Mouse (Mus musculus) layer of hippocampus, adult 9-10 months (tissue): ENCODE results near the gene Sertad3.

Experiments
- DNase-seq: peaks from one replicate; pipeline ENCODE4 v3.0.0; 2022; ENCODE audit warnings: low spot score

Sertad3 gene

DNA sequence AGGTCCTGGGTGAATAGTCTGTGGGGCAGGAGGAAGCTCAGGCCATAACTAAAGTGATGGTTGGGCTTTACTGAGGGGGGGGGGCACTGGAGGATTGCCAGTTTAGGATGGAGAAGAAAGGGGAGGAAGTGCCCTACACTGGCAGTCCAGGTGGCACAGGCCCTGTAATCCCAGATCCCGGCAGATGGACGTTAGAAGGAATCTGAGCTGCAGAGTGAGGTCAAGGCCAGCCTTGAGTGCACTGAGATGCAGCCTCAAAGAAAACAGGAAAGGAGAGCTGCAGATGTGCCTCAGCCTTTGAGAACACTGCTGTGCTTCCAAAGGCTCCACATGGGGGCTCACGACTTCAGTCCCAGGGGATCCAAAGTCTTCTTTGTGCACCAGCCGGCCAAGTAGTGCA is 5.9 kb upstream of the Sertad3 start:
- DNase-seq = no peak

DNA sequence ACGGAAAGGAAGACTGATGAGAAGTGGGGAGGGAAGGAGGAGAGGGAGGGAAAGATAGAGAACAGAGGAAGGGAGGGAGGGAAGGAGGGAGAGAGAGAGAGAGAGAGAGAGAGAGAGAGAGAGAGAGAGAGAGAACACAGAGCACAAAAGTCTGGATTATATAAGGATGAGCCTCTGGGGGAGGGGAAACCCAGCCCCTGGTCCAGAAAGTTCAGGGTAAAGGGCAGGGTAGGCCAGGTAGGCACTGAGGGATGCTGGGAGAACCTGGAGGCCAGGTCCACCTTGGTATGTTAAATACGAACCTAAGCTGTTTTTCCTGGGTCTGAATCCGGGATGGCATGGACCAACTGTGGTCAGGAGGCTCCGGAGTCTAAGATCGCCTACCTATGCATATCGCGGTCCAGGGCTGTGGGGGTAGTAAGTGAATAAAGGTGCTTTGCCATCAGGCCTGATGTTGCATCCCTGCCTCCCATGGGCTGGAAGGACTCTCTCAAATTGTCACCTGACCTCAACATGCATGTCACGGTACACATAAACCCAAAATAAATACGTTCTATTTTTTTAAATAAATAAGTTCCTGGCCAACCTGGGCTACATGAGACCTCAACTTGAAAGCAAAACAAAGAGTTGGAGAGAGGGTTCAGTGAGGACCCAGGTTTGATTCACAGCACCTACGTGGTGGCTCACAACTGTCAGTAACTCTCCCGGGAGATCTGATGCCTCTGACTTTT is 2.0 kb upstream of the Sertad3 start:
- DNase-seq = no peak

DNA sequence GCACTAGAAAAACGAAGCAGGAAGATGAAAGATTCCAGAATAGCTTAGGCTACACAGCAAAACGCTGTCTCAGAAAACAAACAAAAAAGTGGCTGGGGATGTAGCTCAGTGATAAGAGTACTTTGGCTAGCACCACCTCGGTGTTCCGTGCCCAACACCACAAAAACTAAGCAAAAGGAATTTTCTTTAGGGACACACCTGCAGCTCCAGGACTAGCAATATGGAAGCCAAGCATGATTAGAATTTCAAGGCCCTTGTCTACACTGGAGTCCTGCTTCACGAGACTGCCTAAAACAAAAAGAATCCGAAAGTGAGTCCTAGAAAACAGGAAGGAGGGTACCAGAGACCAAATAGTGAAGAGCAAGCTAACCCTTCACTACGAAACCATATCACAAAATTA is 972 bp upstream of the Sertad3 start:
- no peak for DNase-seq

DNA sequence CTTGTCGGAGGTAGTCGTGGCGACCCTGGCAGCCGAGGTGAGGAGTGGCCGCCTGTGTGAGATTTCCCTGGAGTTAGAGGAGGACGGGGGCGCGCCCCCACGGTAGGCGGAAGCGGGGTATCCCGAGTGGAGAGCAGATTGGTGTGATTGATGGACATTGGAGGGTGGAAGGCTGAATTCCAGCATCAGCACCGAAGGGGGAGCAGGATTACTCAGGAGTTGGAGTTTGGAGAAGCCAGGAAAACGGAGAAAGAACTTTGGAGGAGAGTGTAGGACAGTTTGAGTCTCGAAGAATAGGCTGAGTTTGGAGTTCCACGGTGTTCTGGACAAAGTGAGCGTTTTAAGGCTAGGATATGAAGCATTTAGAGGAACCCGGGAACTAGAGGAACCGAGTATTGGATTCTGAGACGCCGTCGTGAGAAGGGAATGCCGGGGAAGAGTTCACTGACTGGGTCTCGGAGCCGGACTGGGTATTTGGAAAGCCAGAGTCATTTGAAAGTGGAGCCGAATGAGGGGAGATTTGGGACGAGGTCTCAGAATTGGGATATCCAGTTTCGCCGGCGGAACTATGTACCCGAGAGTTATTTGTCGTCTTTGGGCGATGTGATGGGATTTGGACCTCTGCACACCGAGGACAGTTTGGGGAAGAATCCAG is 394 bp downstream of the Sertad3 start:
- no peak for DNase-seq

DNA sequence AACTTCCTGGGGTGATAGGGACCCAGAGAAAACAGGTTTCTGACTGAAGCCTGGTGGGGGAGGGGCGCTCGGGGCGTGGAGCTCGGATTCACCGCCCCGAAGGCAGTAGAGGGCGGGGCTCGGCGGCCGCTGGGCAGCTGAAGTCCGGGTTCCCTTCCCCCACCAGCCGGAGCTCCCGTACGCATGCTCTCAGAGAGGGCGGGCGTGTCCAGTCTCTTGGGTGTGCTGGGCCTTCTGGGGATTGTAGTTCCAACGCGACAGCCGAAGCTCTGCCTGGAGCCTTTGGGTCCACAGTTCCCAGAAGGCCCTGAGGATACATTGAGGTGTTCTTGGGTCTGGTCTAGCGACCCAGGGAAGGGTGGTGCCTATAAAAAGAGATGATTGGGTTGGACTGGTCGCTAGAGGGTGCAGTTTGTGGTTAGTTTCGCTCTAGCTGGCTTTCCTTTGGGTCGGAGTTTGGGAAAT is 954 bp downstream of the Sertad3 start:
- DNase-seq = peak; percentile 91

DNA sequence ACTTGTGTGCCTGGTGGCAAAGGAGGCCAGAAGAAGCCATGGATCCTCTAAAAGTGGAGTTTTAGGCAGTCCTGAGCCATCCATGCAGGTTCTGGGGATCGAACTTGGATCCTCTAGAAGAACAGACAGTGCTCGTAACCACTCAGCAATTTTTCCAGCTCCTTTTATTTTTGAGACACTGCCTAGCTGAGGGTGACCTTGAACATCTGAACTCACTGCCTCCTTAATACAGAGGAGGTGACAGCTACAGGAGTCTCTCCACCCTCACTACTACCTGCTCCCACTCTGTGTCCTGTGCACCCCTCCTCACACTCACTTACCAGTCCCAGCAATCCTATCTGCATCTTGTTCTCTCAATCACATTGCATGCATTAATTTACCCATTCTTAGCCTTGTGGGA is 2.0 kb downstream of the Sertad3 start:
- no peak for DNase-seq

DNA sequence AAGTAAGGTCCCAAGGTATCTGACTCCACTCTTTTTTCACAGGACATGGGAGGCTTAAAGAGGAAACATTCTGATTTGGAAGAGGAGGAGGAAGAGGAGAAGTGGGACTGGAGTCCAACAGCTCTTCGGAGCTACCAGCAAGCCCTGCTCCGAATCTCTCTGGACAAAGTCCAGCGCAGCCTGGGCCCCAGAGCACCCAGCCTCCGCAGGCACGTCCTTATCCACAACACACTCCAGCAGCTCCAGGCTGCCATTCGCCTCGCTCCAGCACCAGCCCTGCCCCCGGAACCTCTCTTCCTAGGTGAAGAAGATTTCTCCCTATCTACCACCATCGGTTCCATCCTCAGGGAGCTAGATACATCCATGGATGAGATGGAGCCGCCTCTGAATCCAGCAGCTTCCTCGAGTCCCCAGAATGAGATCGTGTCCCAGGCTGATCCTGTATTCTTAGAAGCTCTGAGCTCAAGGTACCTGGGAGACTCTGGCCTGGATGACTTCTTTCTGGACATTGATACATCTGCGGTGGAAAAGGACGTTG is 2.6 kb downstream of the Sertad3 start:
- no peak for DNase-seq

DNA sequence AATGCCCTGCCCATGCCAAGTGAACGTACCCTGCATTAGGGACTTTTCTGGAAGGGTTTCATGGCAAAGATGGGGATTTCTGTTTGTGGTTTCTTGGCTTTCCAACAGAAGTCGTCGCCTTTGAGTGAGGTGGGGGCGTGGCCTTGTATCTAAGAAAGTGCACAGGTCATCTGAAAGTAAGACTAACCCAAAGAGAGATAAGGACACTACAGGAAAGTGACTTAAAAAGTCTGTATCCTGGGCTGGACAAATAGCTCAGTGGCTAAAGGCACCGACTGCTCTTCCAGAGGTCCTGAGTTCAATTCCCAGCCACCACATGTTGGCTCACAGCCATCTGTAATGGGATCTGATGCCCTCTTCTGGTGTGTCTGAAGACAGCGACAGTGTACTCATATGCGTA is 5.0 kb downstream of the Sertad3 start:
- DNase-seq = no peak

DNA sequence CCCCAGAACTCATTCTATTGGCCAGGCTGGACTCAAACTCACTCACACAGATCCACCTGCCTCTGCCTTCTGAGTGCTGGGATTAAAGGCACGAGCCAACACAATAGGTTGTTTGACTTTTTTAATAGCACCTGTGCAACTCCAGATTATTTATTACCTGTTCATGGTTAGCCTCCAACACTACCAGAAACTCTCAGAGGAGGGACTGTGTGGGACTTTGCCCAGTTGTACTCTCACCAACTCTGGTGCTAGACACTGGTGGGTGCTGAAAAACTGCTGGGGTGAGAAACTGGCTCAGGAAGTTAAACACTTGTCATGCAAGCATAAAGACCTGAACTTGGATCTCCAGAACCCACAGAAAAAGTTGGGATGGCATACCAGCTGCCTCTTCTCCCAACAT is 6.2 kb downstream of the Sertad3 start:
- no peak for DNase-seq

DNA sequence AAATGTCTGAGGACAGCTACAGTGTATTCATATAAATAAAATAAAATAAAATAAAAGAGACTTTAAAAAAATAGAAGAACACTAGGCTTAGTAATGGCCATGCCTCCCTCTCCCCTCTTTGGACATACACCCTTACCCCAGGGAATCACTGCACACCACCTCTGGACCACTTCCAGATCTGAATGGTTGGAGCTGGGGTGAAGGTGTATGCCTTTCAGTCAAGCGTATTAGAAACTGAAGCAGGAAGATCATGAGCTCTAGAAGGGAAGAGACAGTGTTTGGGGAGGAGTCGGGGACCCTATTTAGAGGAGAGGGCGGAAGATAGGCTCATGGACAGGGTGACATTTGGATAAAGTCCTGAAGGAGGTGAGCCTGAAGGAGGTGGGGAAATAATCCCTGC is 6.9 kb downstream of the Sertad3 start:
- no peak for DNase-seq

DNA sequence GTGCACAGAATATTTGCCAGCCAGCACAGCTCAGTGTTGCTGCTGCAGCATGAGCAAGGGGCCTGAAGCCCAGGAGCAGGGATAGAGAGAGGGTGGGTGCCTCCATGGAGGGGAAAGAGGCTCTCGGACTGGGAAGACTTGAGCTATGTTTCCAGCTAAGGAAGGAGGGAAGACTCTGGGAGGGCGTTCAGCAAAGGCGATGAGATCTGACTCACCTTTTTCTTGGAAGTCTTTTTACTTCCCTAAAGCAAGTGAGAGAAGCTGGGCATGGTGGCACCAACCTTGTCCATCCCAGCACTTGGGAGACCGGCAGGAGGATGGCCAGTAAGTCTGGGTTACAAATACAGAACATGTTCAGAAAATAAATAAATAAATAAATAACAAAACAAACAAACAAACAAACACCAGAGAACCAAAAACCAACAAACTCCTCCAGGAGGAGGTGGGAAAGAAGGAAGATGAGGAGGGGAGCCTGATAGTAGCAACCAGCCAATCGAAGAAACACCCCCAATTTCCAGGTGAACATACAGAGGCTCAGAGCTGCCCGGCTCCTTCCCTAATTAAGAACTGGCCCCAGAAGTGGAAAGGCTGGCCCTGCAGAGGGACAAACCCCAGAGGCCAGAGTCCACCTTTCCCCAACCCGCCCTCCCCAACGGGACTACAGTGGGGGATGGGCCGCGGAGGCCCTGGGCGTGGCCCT is 7.5 kb downstream of the Sertad3 start:
- DNase-seq = no peak

DNA sequence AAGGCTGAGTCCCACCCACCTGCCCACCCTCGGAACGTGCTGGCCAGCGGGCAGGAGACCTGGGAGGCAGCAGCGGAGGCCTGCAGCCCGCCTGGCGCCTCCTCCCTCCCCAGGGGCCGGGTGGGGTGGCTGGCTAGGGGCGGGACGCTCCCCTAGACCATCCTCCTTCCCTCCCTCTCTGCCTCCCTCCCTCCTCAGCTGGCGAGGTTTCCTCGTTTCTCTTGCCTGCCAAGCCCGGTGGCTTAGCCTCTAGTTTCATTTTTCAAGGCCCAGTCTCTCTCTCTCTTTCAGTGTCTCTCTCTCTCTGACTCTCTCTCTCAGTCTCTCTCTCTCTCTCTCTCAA is 8.0 kb downstream of the Sertad3 start:
- DNase-seq = no peak

DNA sequence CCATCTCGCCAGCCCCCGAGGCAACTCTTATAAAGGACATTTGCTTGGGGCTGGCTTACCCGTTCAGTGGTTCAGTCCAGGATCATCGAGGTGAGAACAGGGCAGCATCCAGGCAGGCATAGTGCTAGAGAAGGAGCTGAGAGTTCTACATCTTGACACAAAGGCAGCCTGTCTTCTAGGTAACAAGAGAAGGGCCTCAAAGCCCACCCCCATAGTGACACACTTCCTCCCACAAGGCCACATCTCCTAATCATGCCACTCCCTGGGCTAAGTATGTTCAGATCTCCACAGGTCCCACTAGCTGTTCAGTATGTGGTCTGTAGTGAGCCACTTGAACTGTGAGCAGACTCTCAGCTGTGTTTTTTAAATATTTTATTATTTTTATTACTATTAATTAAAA is 10.3 kb downstream of the Sertad3 start:
- DNase-seq = no peak

DNA sequence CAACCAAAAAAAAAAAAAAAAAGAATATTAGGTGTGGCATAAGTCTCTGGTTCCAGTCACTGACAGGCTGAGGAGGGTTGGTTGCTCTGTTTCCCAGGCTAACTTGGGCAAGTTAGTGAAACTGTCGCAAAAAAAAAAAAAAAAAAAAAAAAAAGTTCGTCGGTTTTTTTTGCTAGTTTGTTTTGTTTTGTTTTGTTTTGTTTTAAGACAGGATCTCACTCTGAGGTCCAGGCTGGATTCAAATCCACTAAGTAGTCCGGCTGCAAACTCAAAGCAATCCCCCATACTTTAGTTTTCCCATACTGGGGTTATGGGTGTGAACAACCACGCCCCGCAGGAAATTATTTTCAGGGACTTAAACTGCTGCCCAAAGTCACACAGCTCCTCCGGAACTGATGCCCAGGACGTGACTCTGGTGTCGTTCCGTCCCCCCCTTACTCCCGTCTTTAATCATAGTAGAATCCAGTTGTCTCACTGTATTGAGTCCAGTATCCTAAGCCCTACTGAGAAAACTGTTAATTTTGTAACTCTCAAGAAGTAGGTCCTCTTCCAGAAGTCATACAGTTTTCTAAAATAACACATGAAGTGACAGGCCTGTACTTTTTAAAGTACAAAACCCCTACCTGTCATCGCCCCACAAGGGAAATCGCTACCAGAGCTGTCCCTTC is 12.7 kb downstream of the Sertad3 start:
- no peak for DNase-seq

DNA sequence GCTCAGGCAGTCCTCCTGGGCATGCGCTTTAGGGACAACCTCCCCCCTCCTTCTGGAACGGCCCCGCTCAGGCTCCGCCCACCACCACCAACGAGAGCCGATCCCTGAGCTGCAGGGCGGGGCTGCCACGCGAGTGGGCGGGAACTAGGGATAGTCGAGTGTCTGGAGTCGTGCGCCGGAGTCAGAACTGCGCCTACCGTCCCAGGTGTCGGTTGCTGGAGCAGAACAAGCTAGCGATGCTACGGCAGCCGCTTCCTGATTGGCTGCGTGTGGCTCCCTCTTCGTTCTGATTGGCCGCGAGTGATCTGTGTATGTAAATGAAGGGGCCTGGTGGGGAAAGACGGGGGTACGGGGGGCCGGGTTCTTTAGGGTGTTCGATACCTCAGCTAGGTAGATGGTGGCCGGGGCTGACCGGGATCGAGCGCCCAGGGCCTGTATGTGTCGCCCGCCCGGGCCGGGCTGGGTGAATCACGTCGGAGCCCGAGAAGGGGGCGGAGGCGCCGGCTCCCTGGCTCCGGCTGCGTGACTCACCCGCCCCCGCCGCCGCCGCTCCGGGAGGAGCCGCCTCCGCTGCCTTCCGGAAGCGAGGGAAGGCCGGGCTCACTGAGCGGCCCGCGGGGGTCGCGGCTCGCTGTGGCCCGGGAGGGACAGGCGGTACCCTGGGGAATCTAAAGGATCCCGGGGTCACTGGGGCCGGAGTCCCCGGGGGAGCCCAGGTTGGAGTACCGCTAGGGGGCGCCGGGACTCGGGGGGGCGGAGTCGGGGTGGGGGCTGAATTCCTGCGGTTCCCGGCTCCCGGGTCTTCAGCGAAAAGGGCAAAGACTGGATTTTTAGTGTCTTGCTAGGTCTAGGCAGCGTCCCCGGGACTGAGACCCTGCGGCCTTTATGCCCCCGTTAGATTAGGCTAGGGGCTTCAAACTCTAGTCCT is 13.5 kb downstream of the Sertad3 start, which contains the start of gene Sertad1:
TSS of gene Sertad1 (plus strand) at position 141 of the 928 bp plus-strand sequence.
- DNase-seq = peak; percentile 99

DNA sequence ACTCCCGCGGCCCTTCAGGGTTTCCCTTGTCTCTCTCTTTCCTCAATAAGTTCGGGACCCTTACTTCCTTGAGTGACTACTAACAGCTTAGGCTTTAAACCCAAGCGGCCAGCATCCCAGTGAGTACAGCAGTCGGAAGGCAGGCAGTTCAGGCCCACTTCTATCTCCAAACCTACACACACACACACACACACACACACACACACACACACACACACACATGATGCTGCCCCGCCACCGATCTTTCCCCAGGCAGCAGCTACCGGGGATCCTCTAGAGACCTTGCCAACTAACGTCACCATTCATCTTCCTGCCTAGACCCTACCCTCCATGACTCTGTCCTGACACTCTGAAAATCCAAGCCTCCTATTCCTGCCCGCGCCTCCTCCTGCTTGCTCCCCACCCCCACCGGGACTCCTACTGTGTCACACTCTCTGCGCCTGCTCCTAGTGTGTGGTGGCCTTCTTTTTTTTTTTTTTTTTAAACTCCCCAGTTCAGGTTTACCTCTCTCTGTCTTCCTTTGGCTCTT is 14.2 kb downstream of the Sertad3 start:
- no peak for DNase-seq

DNA sequence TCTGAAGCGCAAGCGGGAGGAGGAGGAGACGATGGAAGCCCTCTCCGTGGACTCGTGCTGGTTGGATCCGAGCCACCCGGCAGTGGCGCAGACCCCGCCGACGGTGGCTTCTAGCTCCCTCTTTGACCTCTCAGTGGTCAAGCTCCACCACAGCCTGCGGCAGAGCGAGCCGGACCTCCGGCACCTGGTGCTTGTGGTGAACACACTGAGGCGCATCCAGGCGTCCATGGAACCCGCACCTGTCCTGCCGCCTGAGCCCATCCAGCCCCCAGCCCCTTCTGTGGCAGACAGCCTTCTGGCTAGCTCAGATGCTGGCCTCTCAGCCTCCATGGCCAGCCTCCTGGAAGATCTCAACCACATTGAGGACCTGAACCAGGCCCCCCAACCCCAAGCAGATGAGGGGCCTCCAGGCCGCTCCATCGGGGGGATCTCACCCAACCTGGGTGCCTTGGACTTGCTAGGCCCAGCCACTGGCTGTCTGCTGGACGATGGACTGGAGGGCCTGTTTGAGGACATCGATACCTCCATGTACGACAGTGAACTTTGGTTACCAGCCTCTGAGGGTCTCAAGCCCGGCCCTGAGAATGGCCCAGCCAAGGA is 15.8 kb downstream of the Sertad3 start:
- no peak for DNase-seq

DNA sequence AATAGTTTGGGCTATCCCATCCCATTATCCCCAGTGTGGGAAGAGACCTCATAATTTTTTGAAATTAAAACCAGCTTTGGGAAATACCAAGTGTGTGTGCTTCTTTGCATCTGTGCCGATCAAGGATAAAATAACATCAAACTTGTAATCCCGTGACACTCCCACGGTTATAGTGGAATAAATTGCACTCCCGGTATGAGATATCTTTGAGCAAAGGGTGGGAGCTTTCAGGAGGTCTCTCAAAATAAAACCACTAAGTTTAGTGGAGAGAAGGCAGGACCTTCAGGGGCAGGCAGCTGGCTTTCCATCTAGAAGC is 16.6 kb downstream of the Sertad3 start:
- no peak for DNase-seq

DNA sequence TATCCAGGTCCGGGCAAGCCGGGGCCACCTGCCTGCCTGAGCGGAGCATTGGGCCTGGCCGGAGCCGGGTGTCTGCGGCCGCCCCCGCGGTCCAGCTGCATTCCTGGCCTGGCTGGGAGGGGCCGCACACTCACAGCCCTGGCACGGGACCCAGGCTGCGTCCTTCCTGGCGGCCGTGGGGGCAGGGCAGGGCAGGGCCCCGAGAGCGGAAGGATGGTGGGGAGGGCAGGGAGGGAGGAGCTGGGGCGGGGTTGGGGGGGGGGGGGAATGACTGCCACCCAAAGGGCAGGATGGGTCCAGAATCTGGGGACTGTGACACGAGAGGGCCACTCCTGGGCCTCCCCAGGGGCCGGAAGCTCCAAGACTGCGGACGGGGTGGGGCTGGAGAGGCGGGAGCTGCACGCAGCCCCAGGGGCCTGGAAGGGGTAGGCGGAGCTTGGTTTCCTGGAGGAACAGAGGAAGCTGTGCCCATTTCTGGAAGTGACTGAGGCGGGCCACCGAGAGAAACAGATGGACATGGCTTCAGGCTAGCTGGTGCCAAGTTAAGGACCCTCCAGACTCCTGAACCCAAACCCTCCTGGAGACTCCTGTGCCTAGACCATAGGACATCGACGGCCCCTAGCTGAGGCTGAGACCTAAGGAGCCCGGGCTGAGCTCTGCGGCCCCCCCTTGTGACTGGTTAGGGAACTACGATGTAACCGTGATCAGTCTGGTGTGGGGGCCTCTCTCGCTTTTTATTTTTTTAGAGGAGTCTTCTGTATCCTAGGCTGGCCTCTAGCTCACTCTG is 17.2 kb downstream of the Sertad3 start:
- DNase-seq = peak; percentile 76

DNA sequence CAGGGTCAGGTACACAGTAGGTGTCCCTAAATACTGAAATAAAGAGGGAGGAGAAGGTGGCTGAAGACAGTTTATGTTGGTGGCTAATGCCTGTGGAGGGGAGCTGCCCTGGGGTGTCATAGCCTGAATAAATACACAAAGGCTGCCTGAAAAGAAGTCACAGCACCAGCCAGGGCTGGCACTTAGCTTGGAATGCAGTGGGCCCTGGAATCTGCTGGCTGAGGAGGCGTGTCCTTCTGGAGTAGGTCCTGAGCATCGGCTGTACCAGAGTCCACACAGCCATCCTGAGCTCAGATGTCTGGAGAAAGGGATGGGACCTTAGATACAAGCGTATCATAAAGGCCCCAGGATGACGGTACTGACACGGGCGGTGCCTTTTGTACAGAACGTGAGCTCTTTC is 18.3 kb downstream of the Sertad3 start:
- no peak for DNase-seq
